Mouse (Mus musculus) left cerebral cortex, adult 2 months (tissue): Measurements from ENCODE around the gene Prr13. TPM values are rescaled to one million over a fixed set of nuclear protein-coding genes. Genes with fewer than 3 reads are reported as not detected.
A peak's percentile ranks its signal among the peaks of the same experiment; 100 is the strongest.

ENCODE experiments used
- DNase-seq, 2 experiments: peaks; one replicate each; pipeline ENCODE4 v3.0.0; 2021 to 2022; ENCODE audit warnings: low spot score in 2 of 2, mixed read lengths in 1 of 2; ENCODE audit errors: extremely low spot score in 1 of 2
- H3K27ac ChIP-seq: fragments of 200-600 bp; 2 replicates; pipeline ENCODE4 v1.8.1; 2022
- H3K4me3 ChIP-seq: fragments of 200-600 bp; 2 replicates; pipeline ENCODE4 v1.8.1; 2022
- CTCF ChIP-seq: fragments of 200-600 bp; IDR thresholded peaks from 2 replicates; pipeline ENCODE4 v1.8.1; 2022; ENCODE audit warnings: antibody characterized with exemption, mild to moderate bottlenecking, moderate library complexity
- intact Hi-C: fragments of 180-260 bp; cut with DNase I; formaldehyde crosslinking; loops from one replicate; pipeline ENCODE4 v1.15.1; 2025
- total RNA-seq, 2 experiments: library from RNA; stranded (reverse); gene quantifications; 2 replicates each; pipeline ENCODE4 v1.2.3; 2021

Gene Prr13
- total RNA-seq, 2 experiments from 2014 or later = 46.1 to 47.6 TPM

GRCm38 (mm10) chr15:102461430-102462075 lies 2.7 kb downstream of the Prr13 start:
- no peak for DNase-seq
- intact Hi-C loops = no loop called here
- H3K27ac ChIP-seq = no peak overlapping the region
- H3K4me3 ChIP-seq = no peak overlapping the region
- no peak for TF ChIP-seq CTCF

DNA sequence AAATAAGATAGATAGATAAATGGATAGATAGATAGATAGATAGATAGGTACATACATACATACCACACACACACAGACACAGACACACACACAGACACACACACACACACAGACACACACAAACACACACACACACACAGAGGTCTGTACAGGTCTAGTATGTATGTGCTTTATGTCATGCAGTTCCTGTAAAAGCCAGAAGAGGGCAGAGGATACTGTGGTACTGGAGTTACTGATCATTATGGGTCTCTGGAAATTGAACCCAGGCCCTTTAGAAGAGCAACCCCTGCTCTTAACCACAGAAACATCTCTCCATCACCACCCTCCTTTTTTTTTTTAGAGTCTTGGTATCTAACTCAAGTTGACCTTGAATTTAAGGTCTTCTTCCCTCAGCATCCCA lies 4.8 kb downstream of the Prr13 start:
- Histone ChIP-seq H3K4me3 (no peak overlapping the region), H3K27ac (no peak overlapping the region)
- intact Hi-C loops = no loop called here
- TF ChIP-seq CTCF = peak; percentile 39
- DNase-seq = no peak

- no peak overlapping the region for H3K4me3 ChIP-seq
- intact Hi-C loops = no loop called here
- H3K27ac ChIP-seq = no peak overlapping the region
- no peak for TF ChIP-seq CTCF
- DNase-seq = no peak
Observed at GRCm38 (mm10) chr15:102468675-102469370, 10.0 kb downstream of the Prr13 start.

GRCm38 (mm10) chr15:102470183-102470604 lies 11.4 kb downstream of the Prr13 start, which contains the start of gene Pcbp2:
Gene Pcbp2, plus strand, starts transcription at chr15:102470539.
- peak; percentile 98 for TF ChIP-seq CTCF
- peak; percentile 95 to 97 for DNase-seq
- Histone ChIP-seq H3K27ac (peak within 1 kb of the TSS; percentile 95), H3K4me3 (peak within 1 kb of the TSS; percentile 59)
- intact Hi-C loops = loop anchor here (1.0 kb wide), 2 partner anchors 47 to 65 kb away; partner anchors contain the start of gene Map3k12

DNA sequence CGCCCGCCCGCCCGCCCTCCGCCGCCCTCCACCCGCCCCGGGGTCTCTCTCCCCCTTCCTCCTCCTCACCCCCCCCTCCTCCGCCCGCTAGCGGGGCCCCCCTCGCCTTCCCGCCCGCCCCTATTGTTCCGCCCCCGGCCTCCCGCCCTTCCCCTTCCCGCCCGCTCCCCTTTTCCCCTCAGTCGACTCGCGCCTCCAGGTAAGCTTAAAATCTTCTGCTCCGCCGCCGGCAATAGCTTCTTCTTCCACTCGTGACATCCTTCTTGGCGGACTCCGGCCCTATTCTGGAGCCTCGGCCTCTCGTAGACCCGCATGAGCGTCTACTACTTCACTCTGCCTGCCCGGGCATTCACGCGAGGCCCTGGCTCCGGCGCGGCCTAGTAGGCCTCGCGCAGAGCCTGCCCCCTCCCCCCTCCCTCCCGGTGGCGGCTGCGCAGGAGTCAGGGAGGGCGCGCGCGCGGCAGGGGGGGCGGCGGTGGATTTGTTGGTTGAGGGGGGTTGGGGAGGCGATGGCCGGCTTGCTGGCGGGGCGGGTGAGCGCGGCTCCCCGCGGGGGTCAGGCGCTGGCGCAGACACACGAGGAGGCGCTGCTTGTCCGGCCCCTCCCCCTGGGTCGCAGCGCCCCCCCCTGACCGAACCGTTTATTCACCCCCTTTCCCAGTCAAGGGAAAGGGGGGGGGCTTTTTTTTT lies 11.9 kb downstream of the Prr13 start:
- TF ChIP-seq CTCF = peak; percentile 16; the same call in 1 of the 2 replicates
- peak overlapping the region; percentile 59 for H3K4me3 ChIP-seq
- DNase-seq = peak; percentile 67 to 79
- peak overlapping the region; percentile 95 for H3K27ac ChIP-seq
- intact Hi-C loops = loop anchor here (1.0 kb wide), 2 partner anchors 47 to 65 kb away; partner anchors contain the start of gene Map3k12

GRCm38 (mm10) chr15:102471295-102471645 lies 12.4 kb downstream of the Prr13 start:
- intact Hi-C loops = no loop called here
- TF ChIP-seq CTCF = no peak
- Histone ChIP-seq H3K4me3 (peak overlapping the region; percentile 59), H3K27ac (peak overlapping the region; percentile 95)
- DNase-seq = no peak

- peak overlapping the region; percentile 95; the same call in 1 of the 2 replicates for H3K27ac ChIP-seq
- intact Hi-C loops = loop anchor here (2.0 kb wide), 1 partner anchor 17 kb away; no protein-coding TSS in a partner anchor
- H3K4me3 ChIP-seq = peak overlapping the region; percentile 59
- no peak for TF ChIP-seq CTCF
- no peak for DNase-seq
Observed at GRCm38 (mm10) chr15:102471727-102472126, 12.9 kb downstream of the Prr13 start.

DNA sequence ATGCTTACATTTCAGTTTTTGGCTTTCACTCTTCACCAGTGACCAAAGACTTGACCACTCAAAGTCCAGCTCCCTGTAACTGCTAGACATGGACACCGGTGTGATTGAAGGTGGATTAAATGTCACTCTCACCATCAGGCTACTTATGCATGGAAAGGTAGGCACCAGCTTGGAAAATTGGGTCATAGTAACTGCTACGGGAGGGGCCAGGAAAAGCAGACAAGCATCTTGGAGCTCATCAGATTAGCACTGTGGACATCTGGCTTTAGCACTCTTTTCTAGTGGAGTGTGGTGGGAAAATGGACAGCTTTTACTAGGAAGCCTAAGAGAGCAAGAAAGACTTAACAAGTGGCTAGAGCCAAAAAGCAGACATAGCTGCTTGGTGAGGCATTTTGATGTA lies 14.4 kb downstream of the Prr13 start:
- no peak for TF ChIP-seq CTCF
- intact Hi-C loops = loop anchor here (2.0 kb wide), 1 partner anchor 16 kb away; no protein-coding TSS in a partner anchor

GRCm38 (mm10) chr15:102474520-102474919 lies 15.7 kb downstream of the Prr13 start:
- intact Hi-C loops = no loop called here
- H3K27ac ChIP-seq = no peak overlapping the region
- H3K4me3 ChIP-seq = no peak overlapping the region
- no peak for DNase-seq
- TF ChIP-seq CTCF = no peak

More for the DNA sequence above, 14.4 kb downstream of the Prr13 start:
- DNase-seq = no peak
- no peak overlapping the region for H3K4me3 ChIP-seq
- H3K27ac ChIP-seq = no peak overlapping the region

- Histone ChIP-seq H3K4me3 (no peak overlapping the region), H3K27ac (no peak overlapping the region)
- DNase-seq = no peak
- no peak for TF ChIP-seq CTCF
- intact Hi-C loops = no loop called here
Observed at GRCm38 (mm10) chr15:102483136-102483535, 24.3 kb downstream of the Prr13 start.

- H3K4me3 ChIP-seq = no peak overlapping the region
- TF ChIP-seq CTCF = no peak
- DNase-seq = no peak
- H3K27ac ChIP-seq = no peak overlapping the region
- intact Hi-C loops = no loop called here
Observed at GRCm38 (mm10) chr15:102485853-102486252, 27.0 kb downstream of the Prr13 start.

GRCm38 (mm10) chr15:102487664-102488063 lies 28.8 kb downstream of the Prr13 start:
- Histone ChIP-seq H3K27ac (no peak overlapping the region), H3K4me3 (no peak overlapping the region)
- intact Hi-C loops = loop anchor here (2.0 kb wide), 1 partner anchor 15 kb away; no protein-coding TSS in a partner anchor
- DNase-seq = no peak
- TF ChIP-seq CTCF = no peak
